Mouse (Mus musculus): ENCODE data around the gene Aox2.

DNA sequence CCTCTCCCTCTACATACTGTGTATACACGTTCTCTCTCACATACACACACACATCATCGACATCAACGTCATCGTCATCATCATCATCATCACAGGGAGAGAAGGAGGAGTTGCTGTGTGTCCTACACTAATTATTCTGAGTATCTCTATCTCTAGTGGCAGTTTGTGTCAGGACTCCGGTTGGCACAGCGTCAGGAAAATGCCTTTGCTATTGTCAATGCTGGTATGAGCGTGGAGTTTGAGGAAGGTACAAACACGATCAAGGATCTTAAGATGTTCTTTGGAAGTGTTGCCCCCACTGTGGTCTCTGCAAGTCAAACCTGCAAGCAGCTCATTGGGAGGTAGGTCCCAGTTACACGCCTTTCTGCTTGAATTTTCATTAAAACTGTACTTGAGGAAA, 39.2 kb upstream of the Aox2 start:
- no peak for TF ChIP-seq CTCF (IDR thresholded peaks at IDR 0.05; ENCODE audit: low read depth, low read length)
- no peak for TF ChIP-seq GATA1 (IDR thresholded peaks at IDR 0.05; ENCODE audit: borderline replicate concordance, low read length)
- no peak for TF ChIP-seq TAL1 (conservative IDR thresholded peaks at IDR 0.05; ENCODE audit: low read depth, low read length)

Data from G1E (cell line).